Mouse (Mus musculus) testis, adult 2 months (tissue): ENCODE results near the gene Lpar2. TPM values are rescaled to one million over a fixed set of nuclear protein-coding genes. Genes with fewer than 3 reads are reported as not detected.

Experiments
- H3K27ac ChIP-seq: fragments of 200-500 bp; 2 replicates; pipeline ENCODE4 v1.5.1; 2012; ENCODE audit warnings: low read depth, low read length; ENCODE audit not compliant: control insufficient read depth, insufficient read depth
- H3K27me3 ChIP-seq: fragments of 200-500 bp; 2 replicates; pipeline ENCODE4 v1.6.1; 2012; ENCODE audit warnings: mild to moderate bottlenecking, low read length, moderate library complexity; ENCODE audit not compliant: control insufficient read depth, insufficient read depth
- H3K36me3 ChIP-seq: fragments of 200-500 bp; 2 replicates; pipeline ENCODE4 v1.6.1; 2012; ENCODE audit warnings: mild to moderate bottlenecking, low read length; ENCODE audit not compliant: control insufficient read depth, insufficient read depth
- H3K4me1 ChIP-seq: fragments of 200-500 bp; 2 replicates; pipeline ENCODE4 v1.6.1; 2012; ENCODE audit warnings: low read length; ENCODE audit not compliant: control insufficient read depth, insufficient read depth
- H3K4me3 ChIP-seq: fragments of 200-500 bp; 2 replicates; pipeline ENCODE4 v1.5.1; 2012; ENCODE audit warnings: low read depth, mild to moderate bottlenecking, low read length, moderate library complexity, mixed read lengths; ENCODE audit not compliant: control insufficient read depth
- CTCF ChIP-seq: fragments of 200-500 bp; IDR thresholded peaks from 2 replicates; pipeline ENCODE4 v1.5.1; 2012; ENCODE audit warnings: low read depth, mild to moderate bottlenecking, inconsistent platforms, low read length, moderate library complexity; ENCODE audit not compliant: control insufficient read depth, insufficient read depth, insufficient replicate concordance
- POLR2A ChIP-seq: fragments of 200-500 bp; IDR thresholded peaks from 2 replicates; pipeline ENCODE4 v1.6.1; 2012; ENCODE audit warnings: low read depth, mild to moderate bottlenecking, inconsistent platforms, low read length, moderate library complexity; ENCODE audit not compliant: control insufficient read depth
- polyA plus RNA-seq: library from polyadenylated mRNA; depleted of rRNA; stranded (reverse); fragments of >200 nt; gene quantifications from 2 replicates; pipeline ENCODE4 v1.2.3, GENCODE M21; 2012; rRNA removed

The Lpar2 gene
- polyA plus RNA-seq: 7.9 and 10.1 TPM in 2 replicates

- TF ChIP-seq CTCF (no peak), POLR2A (peak; percentile 45)
- H3K4me3 ChIP-seq: peak within 1 kb of the TSS; percentile 90
- no peaks in the 10 kb centered on the region for H3K27me3 ChIP-seq
- peaks cover 13% of the 10 kb centered on the region for H3K4me1 ChIP-seq
- peak within 1 kb of the TSS; percentile 89 for H3K27ac ChIP-seq
- no peaks in the 10 kb centered on the region for H3K36me3 ChIP-seq
Observed at GRCm38 (mm10) chr8:69822386-69823191, at the start of gene Lpar2. TSS of gene Lpar2 (plus strand) at chr8:69822429.

DNA sequence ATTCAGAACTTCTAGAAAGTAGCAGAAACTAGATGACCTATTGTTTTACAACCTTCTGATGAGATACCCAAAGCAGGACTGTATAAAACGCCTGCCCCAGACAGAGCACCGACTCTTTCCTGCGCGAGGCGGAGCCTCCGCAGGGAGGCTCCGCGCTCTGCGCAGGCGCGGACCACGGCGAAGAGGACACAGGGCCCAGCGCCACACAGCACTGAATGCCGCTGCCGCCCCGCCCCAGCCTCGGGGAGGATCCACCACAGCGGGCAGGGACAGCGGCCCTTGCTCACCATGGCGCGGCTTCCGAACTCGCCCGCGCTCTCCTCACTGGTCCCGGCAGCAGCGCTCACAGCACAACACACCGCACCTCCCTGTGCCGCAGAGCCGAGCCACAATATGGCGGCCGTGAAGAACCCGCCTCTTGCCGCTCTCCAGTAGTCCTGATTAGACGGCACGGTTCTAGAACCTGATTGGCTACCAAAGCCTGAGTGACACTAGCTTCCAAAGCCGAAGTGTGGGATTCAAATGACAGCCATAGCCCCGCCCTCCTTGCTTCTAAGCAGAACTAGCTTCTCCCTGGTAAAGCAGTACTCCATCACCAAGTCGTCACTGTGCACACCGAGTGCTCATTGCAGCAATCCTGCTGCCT, 47.6 kb upstream of the Lpar2 start, which contains the start of gene Gm20422:
Gene Gm20422, minus strand, starts transcription at position 384 of the 646 bp plus-strand sequence.
- Histone ChIP-seq H3K4me1 (peaks cover 3% of the 10 kb centered on the region), H3K27ac (peak within 1 kb of the TSS; percentile 98), H3K36me3 (no peaks in the 10 kb centered on the region; the same call in 1 of the 2 replicates), H3K4me3 (peak within 1 kb of the TSS; percentile 96), H3K27me3 (no peaks in the 10 kb centered on the region)
- peak; percentile 87 for TF ChIP-seq POLR2A
- TF ChIP-seq CTCF: no peak

GRCm38 (mm10) chr8:69775149-69775534, 47.1 kb upstream of the Lpar2 start:
- Histone ChIP-seq H3K27me3 (no peaks in the 10 kb centered on the region), H3K27ac (no peak overlapping the region), H3K36me3 (no peaks in the 10 kb centered on the region), H3K4me1 (peaks cover 3% of the 10 kb centered on the region), H3K4me3 (peak overlapping the region; percentile 96)
- TF ChIP-seq POLR2A (no peak), CTCF (no peak)

- Histone ChIP-seq H3K4me3 (no peak overlapping the region), H3K27ac (no peak overlapping the region), H3K36me3 (no peaks in the 10 kb centered on the region), H3K4me1 (peaks cover 3% of the 10 kb centered on the region), H3K27me3 (no peaks in the 10 kb centered on the region)
- TF ChIP-seq POLR2A: no peak
- TF ChIP-seq CTCF: no peak
Observed at GRCm38 (mm10) chr8:69777111-69777510, 45.1 kb upstream of the Lpar2 start.

DNA sequence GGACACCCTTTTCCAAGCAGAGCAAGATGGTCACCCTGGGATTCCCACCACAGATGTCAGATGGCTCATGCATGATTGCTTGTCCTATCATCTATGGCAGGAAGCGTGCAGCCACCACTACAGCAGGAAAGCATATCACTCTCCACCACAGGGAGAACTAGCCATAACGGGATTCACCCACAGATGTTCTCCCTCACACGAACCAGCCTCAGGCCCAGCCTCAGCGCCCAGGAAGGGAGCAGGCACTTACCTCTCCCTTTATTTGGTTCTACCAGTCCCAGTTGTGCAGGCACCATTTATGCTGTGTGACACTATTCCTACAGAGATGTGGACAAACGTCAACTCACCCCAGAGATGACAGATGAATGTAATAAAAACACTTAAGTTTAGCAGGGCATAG, 33.1 kb upstream of the Lpar2 start:
- H3K4me1 ChIP-seq: no peaks in the 10 kb centered on the region; the same call in 1 of the 2 replicates
- H3K27ac ChIP-seq: no peak overlapping the region
- TF ChIP-seq CTCF (no peak), POLR2A (no peak)
- H3K36me3 ChIP-seq: no peaks in the 10 kb centered on the region
- H3K27me3 ChIP-seq: no peaks in the 10 kb centered on the region
- no peak overlapping the region for H3K4me3 ChIP-seq

- Histone ChIP-seq H3K36me3 (no peaks in the 10 kb centered on the region), H3K4me3 (no peak overlapping the region), H3K27ac (no peak overlapping the region), H3K4me1 (no peaks in the 10 kb centered on the region; the same call in 1 of the 2 replicates), H3K27me3 (no peaks in the 10 kb centered on the region)
- TF ChIP-seq POLR2A (no peak), CTCF (no peak)
Observed at GRCm38 (mm10) chr8:69789731-69790130, 32.5 kb upstream of the Lpar2 start.

DNA sequence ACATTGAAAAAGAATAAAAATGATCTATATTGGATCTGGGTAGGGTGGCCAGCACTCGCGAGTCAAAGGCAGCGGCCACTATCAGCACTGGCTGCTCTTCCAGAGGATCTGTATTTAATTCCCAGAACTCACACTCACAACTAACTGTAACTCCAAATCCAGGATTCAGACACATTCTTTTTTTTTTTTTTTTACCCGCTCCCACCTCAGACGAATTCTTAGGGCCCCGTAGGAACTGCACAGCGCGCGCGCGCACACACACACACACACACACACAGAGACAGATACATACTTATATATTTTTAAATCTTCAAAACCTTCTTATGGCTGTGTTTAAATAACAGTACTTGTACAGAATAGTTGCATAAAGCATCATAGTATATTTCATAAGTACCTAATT, 31.9 kb upstream of the Lpar2 start:
- no peaks in the 10 kb centered on the region for H3K27me3 ChIP-seq
- no peaks in the 10 kb centered on the region; the same call in 1 of the 2 replicates for H3K36me3 ChIP-seq
- H3K4me1 ChIP-seq: no peaks in the 10 kb centered on the region; the same call in 1 of the 2 replicates
- peak overlapping the region; percentile 97 for H3K4me3 ChIP-seq
- peak overlapping the region; percentile 97 for H3K27ac ChIP-seq
- TF ChIP-seq CTCF (no peak), POLR2A (no peak)
